Mouse (Mus musculus) myocyte (in vitro differentiated cells): ENCODE results near the gene Homer2.

Experiments used
- MAX ChIP-seq: IDR thresholded peaks from one replicate; pipeline ENCODE4 v1.6.1; 2011; ENCODE audit warnings: low read depth, mild to moderate bottlenecking, control low read depth
- MYOG ChIP-seq, 3 experiments: IDR thresholded peaks; one replicate each; pipeline ENCODE4 v1.6.1; 2011; ENCODE audit warnings: control low read depth in 2 of 3, low read depth in 2 of 3, mild to moderate bottlenecking in 2 of 3; ENCODE audit not compliant: insufficient read length in 2 of 3, control insufficient read depth in 1 of 3, insufficient read depth in 1 of 3
- POLR2A ChIP-seq: IDR thresholded peaks from one replicate; pipeline ENCODE4 v1.6.1; 2011; ENCODE audit warnings: low read depth, mild to moderate bottlenecking, control low read depth, moderate library complexity; ENCODE audit not compliant: insufficient read length
- POLR2AphosphoS2 ChIP-seq: IDR thresholded peaks from one replicate; pipeline ENCODE4 v1.6.1; 2011; ENCODE audit warnings: low read depth, control low read depth; ENCODE audit not compliant: insufficient read length
- TCF3 ChIP-seq: IDR thresholded peaks from one replicate; pipeline ENCODE4 v1.6.1; 2011; ENCODE audit warnings: low read depth, control low read depth; ENCODE audit not compliant: insufficient read length
- USF1 ChIP-seq: IDR thresholded peaks from one replicate; pipeline ENCODE4 v1.6.1; 2011; ENCODE audit warnings: low read depth, mild to moderate bottlenecking, control low read depth, moderate library complexity

DNA sequence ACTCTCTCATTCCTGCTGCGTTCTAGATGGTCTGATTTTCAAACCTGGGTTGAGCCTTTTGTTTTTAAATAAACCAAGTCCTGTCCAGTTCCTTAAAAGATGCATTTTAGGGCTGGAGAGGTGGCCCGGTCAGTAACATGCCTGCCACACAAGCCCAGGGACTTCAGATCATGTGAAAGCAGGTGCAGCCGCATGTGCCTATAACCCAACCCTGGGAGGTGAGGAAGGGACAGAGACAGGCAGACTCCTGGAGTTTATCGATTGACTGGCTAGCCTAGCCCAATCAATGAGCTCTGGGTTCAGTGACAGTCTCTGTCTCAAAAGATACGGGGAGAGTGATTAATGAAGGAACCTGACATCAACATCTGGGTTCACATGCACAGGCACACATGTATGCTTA, 146.1 kb downstream of the Homer2 start:
- TF ChIP-seq POLR2AphosphoS2 (no peak), TCF3 (no peak), MAX (no peak), POLR2A (no peak), MYOG (IDR thresholded peaks at IDR 0.05; ENCODE audit: control insufficient read depth in 1 of 3, insufficient read depth in 1 of 3, insufficient read length in 2 of 3, low read depth in 2 of 3) (no peak), USF1 (no peak)
